21 mouse cellular contexts compared by ENCODE assay signal in the genomic region with DNA sequence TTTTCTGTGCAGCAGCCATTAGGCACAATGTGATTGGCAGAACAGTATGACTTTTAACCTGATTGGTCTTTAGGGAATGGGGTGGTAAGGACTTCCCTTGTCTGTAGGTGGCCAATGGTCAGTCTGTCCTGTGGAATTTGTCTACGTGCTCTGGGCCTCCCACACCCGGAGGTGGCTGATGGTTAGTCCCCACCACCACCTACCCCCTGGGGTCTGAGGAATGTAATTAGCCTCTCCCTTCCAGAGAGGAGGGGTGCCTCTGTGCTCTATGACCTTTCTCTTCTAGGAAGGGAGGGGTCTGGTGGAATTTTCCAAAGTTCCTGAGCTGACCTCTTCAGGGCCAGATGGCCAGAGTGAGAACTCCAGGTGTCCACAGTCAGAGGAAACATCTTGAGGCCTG.
A peak's percentile ranks its signal among the peaks of the same experiment; 100 is the strongest.
DNase-seq lines count a peak whose midpoint lies in the region; ATAC-seq and TF ChIP-seq lines count a peak whose summit lies in the region.
"Had no signal": no experiment of that assay in that cellular context is flagged by ENCODE, and none has a peak within 500 bp of the region (broad histone marks: within the 10 kb centered on the region; RNA-seq: fewer than 3 reads in every experiment).

No protein-coding gene starts in this region.

- in situ Hi-C loops in ES-E14 (cut with MboI; ENCODE audit: low sequenced_read_pairs in 2 of 2, unreplicated experiment in 2 of 2): no loop called here

- WGBS in intestine, postnatal 0 days: 73% methylated on average over 2 of the region's 2 CpGs

- ATAC-seq in intestine, postnatal 0 days: no peak
- ATAC-seq: CD4-positive, CD25-positive, alpha-beta regulatory T cell, adult 4 months; forebrain, embryonic 13.5 days; forebrain, embryonic 15.5 days; forebrain, postnatal 0 days had no signal

- H3K9me3 ChIP-seq in ES-Bruce4 (replicated peaks; ENCODE audit: control insufficient read depth, insufficient read depth, low read length, poor library complexity, severe bottlenecking) (peaks cover 16% of the 10 kb centered on the region), ES-E14 (ENCODE audit: control insufficient read depth, insufficient read depth, low read depth, low read length) (no peaks in the 10 kb centered on the region)
- no peaks in the 10 kb centered on the region for H3K9me3 ChIP-seq in intestine, postnatal 0 days (ENCODE audit: control insufficient read depth)
- H3K9me3 ChIP-seq: embryonic facial prominence, embryonic 10.5 days; embryonic facial prominence, embryonic 12.5 days; forebrain, embryonic 13.5 days; forebrain, embryonic 15.5 days had no signal

- H3K27ac ChIP-seq in ES-Bruce4 (ENCODE audit: insufficient read depth, low read length): peak overlapping the region; percentile 47
- H3K27ac ChIP-seq in ES-E14 (ENCODE audit: insufficient read depth, low read depth, low read length, poor library complexity, severe bottlenecking): peak overlapping the region; percentile 45; the same call in 1 of the 2 replicates
- no peak overlapping the region for H3K27ac ChIP-seq in intestine, postnatal 0 days (ENCODE audit: low read depth, low read length)
- H3K27ac ChIP-seq: embryonic facial prominence, embryonic 10.5 days; embryonic facial prominence, embryonic 12.5 days; forebrain, embryonic 13.5 days; forebrain, embryonic 15.5 days had no signal

- peaks cover 4% of the 10 kb centered on the region for H3K4me1 ChIP-seq in ES-Bruce4 (ENCODE audit: control insufficient read depth, insufficient read depth, low read length)
- peaks cover 11 to 22% of the 10 kb centered on the region in 2 experiments for H3K4me1 ChIP-seq in ES-E14 (ENCODE audit: control insufficient read depth in 2 of 2, insufficient read depth in 2 of 2, low read length in 2 of 2, poor library complexity in 1 of 2)
- peaks cover 5% of the 10 kb centered on the region; the same call in 1 of the 2 replicates for H3K4me1 ChIP-seq in intestine, postnatal 0 days (replicated peaks; ENCODE audit: control insufficient read depth, insufficient read depth, low read length)

- H3K9ac ChIP-seq in ES-Bruce4 (ENCODE audit: low read depth, poor library complexity, severe bottlenecking) (no peak overlapping the region), ES-E14 (ENCODE audit: insufficient read depth, low read depth, low read length, poor library complexity, severe bottlenecking) (no peak overlapping the region)
- no peak overlapping the region for H3K9ac ChIP-seq in intestine, postnatal 0 days (ENCODE audit: low read depth, low read length)
- H3K9ac ChIP-seq: embryonic facial prominence, embryonic 12.5 days; forebrain, embryonic 13.5 days; forebrain, embryonic 15.5 days; forebrain, postnatal 0 days had no signal

- H3K36me3 ChIP-seq in ES-Bruce4 (ENCODE audit: control insufficient read depth, insufficient read depth, low read length, poor library complexity, severe bottlenecking): no peaks in the 10 kb centered on the region
- no peaks in the 10 kb centered on the region; the same call in 1 of the 2 replicates for H3K36me3 ChIP-seq in ES-E14 (ENCODE audit: control insufficient read depth, insufficient read depth, low read length, poor library complexity, severe bottlenecking)
- H3K36me3 ChIP-seq in intestine, postnatal 0 days (ENCODE audit: control insufficient read depth, insufficient read depth): no peaks in the 10 kb centered on the region
- H3K36me3 ChIP-seq: embryonic facial prominence, embryonic 10.5 days; embryonic facial prominence, embryonic 12.5 days; forebrain, embryonic 15.5 days had no signal

- no peak overlapping the region for H3K4me2 ChIP-seq in intestine, postnatal 0 days (replicated peaks; ENCODE audit: low read depth)
- H3K4me2 ChIP-seq: embryonic facial prominence, embryonic 12.5 days; forebrain, embryonic 13.5 days; forebrain, embryonic 15.5 days had no signal

- DNase-seq in ES-E14 (ENCODE audit: low read depth, low spot score) (no peak), ZHBTc4 (ENCODE audit: low read depth, low spot score) (peak; percentile 85)
- no peak for DNase-seq in kidney, postnatal 36 days
- DNase-seq: adrenal gland, adult 2 months; adrenal gland, postnatal 10 days; adrenal gland, postnatal 36 days; B cell, adult 2 months; cerebellum, adult 11-12 months; cerebellum, adult 2 months; cerebellum, adult 9-10 months; cerebellum, postnatal 10 days; cerebellum, postnatal 25 days; forebrain, postnatal 0 days had no signal

- no peak for TF ChIP-seq POLR2A in ES-Bruce4 (IDR thresholded peaks at IDR 0.05; ENCODE audit: insufficient read depth, low read length)

- H3K27me3 ChIP-seq in ES-Bruce4 (ENCODE audit: control insufficient read depth, insufficient read depth, low read length, poor library complexity, severe bottlenecking): no peaks in the 10 kb centered on the region
- no peaks in the 10 kb centered on the region for H3K27me3 ChIP-seq in intestine, postnatal 0 days (replicated peaks; ENCODE audit: control insufficient read depth, insufficient read depth, low read length)
- H3K27me3 ChIP-seq: CH12.LX; embryonic facial prominence, embryonic 12.5 days; forebrain, embryonic 15.5 days had no signal

- H3K4me3 ChIP-seq in ES-Bruce4 (ENCODE audit: low read depth, low read length) (no peak overlapping the region), ES-E14 (ENCODE audit: insufficient read depth in 1 of 2, low read depth in 1 of 2, low read length in 2 of 2, poor library complexity in 1 of 2, severe bottlenecking in 1 of 2) (no peak overlapping the region)
- H3K4me3 ChIP-seq in intestine, postnatal 0 days (ENCODE audit: low read depth, low read length): no peak overlapping the region
- H3K4me3 ChIP-seq: embryonic facial prominence, embryonic 10.5 days; embryonic facial prominence, embryonic 12.5 days; forebrain, embryonic 13.5 days; forebrain, embryonic 15.5 days had no signal

- no peak for TF ChIP-seq CTCF in ES-Bruce4 (IDR thresholded peaks at IDR 0.05; ENCODE audit: low read depth, low read length)
- TF ChIP-seq CTCF in intestine, postnatal 0 days (IDR thresholded peaks at IDR 0.05; ENCODE audit: low read depth): no peak

- peak; percentile 94 for TF ChIP-seq EP300 in ES-Bruce4 (IDR thresholded peaks at IDR 0.05; ENCODE audit: insufficient read depth, low read depth, low read length)

TF ChIP-seq in ES-E14, 5 proteins besides CTCF, POLR2A, EP300 and RAD21:
- no peak for TF ChIP-seq MAFK (IDR thresholded peaks at IDR 0.05; ENCODE audit: insufficient read depth, low read depth, low read length)
- TF ChIP-seq ZNF384 (IDR thresholded peaks at IDR 0.05; ENCODE audit: low read depth, low read length): no peak
- TF ChIP-seq HCFC1 (IDR thresholded peaks at IDR 0.05; ENCODE audit: borderline replicate concordance, insufficient read depth, low read length): no peak
- TF ChIP-seq CHD2 (IDR thresholded peaks at IDR 0.05; ENCODE audit: low read depth, low read length): no peak
- TF ChIP-seq ZC3H11A (IDR thresholded peaks at IDR 0.05; ENCODE audit: borderline replicate concordance, low read depth, low read length): no peak
